Mouse (Mus musculus) olfactory bulb, adult 2 months (tissue): ENCODE measurements around the gene Urb1.

Experiments
- CTCF ChIP-seq: fragments of 200-500 bp; IDR thresholded peaks from 2 replicates; pipeline ENCODE4 v1.5.1; 2012; ENCODE audit warnings: low read depth, mild to moderate bottlenecking, low read length, moderate library complexity; ENCODE audit not compliant: insufficient read depth
- POLR2A ChIP-seq: fragments of 200-500 bp; IDR thresholded peaks from 2 replicates; pipeline ENCODE4 v1.6.1; 2012; ENCODE audit warnings: mild to moderate bottlenecking, low read depth, low read length, moderate library complexity; ENCODE audit not compliant: insufficient read depth

GRCm38 (mm10) chr16:90794708-90795107 is 15.5 kb downstream of the Urb1 start:
- TF ChIP-seq CTCF (no peak), POLR2A (no peak)
